Mouse (Mus musculus): ENCODE results near the gene Cgnl1.

Cgnl1 gene

GRCm38 (mm10) chr9:71709199-71709598 is 62.2 kb downstream of the Cgnl1 start:
- DNase-seq = no peak

GRCm38 (mm10) chr9:71707989-71708388 is 63.4 kb downstream of the Cgnl1 start:
- no peak for DNase-seq

GRCm38 (mm10) chr9:71704332-71705014 is 66.9 kb downstream of the Cgnl1 start:
- no peak for DNase-seq

- no peak for DNase-seq
Measured at GRCm38 (mm10) chr9:71699087-71699486, 72.3 kb downstream of the Cgnl1 start.

DNA sequence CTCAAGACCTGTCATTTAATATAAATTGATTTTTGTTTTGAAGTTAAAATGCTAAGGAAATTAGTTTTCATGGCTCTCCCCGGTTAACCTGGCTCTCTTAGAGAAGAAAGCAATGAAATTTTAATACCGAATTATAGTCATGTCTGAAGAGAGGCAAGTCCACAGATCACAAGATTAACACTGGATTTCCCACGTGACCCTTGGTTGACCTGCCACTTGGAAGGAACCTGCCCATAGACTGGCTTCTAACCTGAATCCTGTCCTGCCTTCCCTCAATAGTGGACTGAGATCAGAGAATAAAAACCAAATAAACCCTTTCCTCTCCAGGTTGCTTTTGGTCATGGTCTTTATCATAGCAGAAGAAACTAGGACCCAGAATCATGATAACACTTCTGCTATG is 73.3 kb downstream of the Cgnl1 start:
- no peak for DNase-seq

- DNase-seq = no peak
Measured at GRCm38 (mm10) chr9:71697189-71697588, 74.2 kb downstream of the Cgnl1 start.

DNA sequence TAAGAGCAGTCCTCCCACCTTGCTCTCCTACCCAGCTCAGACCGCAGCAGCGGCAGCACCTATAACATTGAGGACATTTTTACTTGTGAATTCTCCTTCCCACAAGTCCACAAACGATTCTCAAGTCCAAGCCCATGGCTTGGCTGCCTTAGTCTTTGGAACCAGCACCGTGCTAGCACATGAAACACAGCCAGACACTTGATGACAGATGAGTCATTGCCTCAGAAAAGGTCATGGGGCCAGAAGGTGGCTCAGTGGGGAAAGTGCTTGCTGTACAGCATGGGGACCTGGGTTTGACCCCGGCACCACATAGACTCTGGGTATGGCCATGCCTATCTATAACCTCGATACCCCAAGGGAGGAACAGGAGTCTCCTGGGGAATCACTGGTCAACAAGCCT is 74.6 kb downstream of the Cgnl1 start:
- DNase-seq = peak; percentile 69

DNA sequence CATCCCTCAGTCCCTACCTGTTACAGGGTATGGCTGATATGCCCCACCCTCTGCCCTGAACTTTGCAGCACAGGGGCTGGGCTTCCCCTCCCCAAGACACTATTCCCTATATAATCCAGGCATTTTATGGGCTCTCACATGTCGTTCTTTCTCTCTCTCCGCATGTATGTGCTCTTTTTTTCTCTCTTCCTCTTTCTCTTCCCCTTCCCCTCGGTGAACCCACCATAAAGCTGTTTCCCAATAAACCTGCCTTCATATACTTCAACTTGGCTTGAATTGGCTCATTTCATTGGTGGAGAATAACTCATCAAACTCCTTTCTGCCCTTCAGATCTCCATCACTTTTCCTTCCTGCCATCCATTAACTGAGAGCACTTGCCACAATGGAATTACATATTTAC is 76.3 kb downstream of the Cgnl1 start:
- DNase-seq = no peak

- no peak for DNase-seq
Measured at GRCm38 (mm10) chr9:71694223-71694622, 77.2 kb downstream of the Cgnl1 start.

- no peak for DNase-seq
Measured at GRCm38 (mm10) chr9:71693771-71694170, 77.6 kb downstream of the Cgnl1 start.

DNA sequence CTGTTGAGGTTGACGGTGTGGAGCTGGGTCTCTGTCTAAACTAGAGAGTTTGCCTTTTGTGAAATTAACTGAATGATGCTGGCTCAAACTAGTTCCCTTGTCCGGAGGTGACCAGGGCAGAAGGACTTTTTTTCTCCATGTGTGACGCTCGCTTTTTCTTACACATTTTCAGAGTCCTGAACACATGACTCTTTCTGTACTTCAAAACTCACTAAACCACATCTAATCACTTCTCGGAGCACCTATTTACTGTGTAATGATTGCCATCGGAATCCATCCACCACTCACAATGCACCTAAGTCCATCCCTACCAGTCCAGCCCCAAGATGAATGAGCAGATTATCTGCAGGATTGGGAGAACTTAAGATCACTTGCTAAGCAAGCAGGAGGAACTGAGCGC is 79.2 kb downstream of the Cgnl1 start:
- no peak for DNase-seq

- no peak for DNase-seq
Measured at GRCm38 (mm10) chr9:71689369-71690073, 81.9 kb downstream of the Cgnl1 start.

- no peak for DNase-seq
Measured at GRCm38 (mm10) chr9:71686463-71686862, 84.9 kb downstream of the Cgnl1 start.

DNA sequence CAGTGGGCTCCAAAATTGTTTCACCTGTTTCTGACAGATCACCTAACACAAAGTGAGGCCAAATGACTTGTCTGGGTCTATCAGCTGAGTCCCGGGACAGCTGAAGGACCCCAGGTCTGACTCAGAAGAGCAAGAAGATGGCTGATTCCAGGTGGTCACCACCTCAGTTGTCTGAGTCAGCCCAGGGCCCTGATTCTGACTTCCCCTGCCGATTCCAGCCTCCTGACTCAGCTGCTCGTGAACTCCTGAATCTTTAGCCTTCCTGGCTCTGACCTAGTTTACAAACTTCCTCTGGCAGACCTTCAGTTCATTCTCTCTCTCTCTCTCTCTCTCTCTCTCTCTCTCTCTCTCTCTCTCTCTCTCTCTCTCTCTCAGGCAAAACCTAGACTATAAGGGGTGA is 86.6 kb downstream of the Cgnl1 start:
- no peak for DNase-seq

- DNase-seq = no peak
Measured at GRCm38 (mm10) chr9:71680381-71680780, 91.0 kb downstream of the Cgnl1 start.

- DNase-seq = peak; percentile 28
Measured at GRCm38 (mm10) chr9:71679103-71679815, 92.1 kb downstream of the Cgnl1 start.

- DNase-seq = no peak
Measured at GRCm38 (mm10) chr9:71676988-71677688, 94.3 kb downstream of the Cgnl1 start.

DNA sequence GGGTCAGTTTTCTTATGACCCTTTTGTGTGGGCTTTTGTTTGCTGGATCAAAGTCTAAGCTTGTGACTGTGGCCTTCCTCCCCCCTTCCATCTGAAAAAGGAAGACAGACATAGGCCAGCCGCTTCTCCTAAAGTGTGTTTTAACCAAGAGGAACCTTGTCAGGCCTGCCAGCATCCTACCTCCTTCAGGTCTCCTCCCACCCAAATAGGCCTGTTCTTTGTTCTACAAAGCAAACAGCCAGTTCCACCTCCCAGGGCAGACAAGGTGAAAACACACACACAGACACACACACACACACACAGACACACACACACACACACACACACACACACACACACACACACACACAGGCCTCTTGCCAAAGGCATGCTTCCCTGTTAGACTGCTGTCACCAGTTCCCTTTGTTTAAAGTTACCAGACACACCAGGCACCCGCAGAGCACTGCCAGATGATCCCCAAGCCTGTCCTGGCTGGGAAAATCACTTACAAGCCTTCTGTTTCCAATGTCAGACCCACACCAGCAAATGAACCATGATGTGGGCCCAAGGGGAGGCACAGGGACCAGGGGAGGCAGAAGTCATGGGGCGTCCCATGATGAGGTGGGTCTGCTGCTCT is 95.5 kb downstream of the Cgnl1 start:
- DNase-seq = no peak

GRCm38 (mm10) chr9:71675216-71675615 is 96.2 kb downstream of the Cgnl1 start:
- DNase-seq = no peak

- no peak for DNase-seq
Measured at GRCm38 (mm10) chr9:71674476-71674875, 96.9 kb downstream of the Cgnl1 start.

GRCm38 (mm10) chr9:71672495-71672894 is 98.9 kb downstream of the Cgnl1 start:
- DNase-seq = no peak

- no peak for DNase-seq
Measured at GRCm38 (mm10) chr9:71670677-71671076, 100.7 kb downstream of the Cgnl1 start.

GRCm38 (mm10) chr9:71667616-71668015 is 103.8 kb downstream of the Cgnl1 start:
- no peak for DNase-seq
